Mouse (Mus musculus) thymus, postnatal 10 days (tissue): ENCODE results near the gene Htatip2.

ENCODE experiments used
- DNase-seq, 2 experiments: peaks; one replicate each; pipeline ENCODE4 v3.0.0; 2021; ENCODE audit warnings: low spot score in 2 of 2

Htatip2 gene

GRCm38 (mm10) chr7:49758934-49759571 is at the start of gene Htatip2:
Gene Htatip2 (plus strand): TSS chr7:49759115.
- peak; percentile 60 to 65 for DNase-seq

DNA sequence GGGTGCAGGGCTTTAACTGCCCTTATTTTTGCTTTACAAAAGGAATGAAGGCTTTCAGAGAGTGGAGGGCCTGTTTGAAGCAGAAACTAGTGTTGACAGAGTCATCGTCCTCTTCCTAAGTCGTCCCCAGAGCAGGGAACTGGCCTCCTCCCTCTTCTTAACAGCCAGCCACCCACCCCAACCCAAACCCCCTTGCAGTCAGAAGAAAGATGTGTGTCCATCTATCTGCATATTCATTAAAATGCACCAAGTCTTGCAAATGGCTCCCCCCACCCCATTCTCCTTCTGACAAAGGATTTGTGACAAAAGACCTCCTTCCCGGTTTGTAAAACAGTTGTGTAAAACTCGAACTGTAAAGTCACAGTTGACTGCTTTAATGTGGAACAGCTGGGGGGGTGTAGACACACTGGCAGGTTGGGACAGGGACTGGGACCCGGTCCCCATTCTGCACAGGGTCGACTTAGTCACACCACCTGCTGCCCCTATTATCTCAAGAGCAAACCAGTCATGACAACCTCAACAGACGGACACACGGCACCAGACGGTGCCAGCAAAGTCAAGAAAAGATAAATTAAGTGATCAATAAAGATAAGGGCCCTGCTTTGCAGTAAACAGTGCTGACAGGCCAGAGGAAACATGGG is 49.4 kb upstream of the Htatip2 start:
- DNase-seq: no peak

- DNase-seq: no peak
Observed at GRCm38 (mm10) chr7:49717942-49718733, 40.8 kb upstream of the Htatip2 start.

- no peak for DNase-seq
Observed at GRCm38 (mm10) chr7:49734342-49734741, 24.6 kb upstream of the Htatip2 start.

DNA sequence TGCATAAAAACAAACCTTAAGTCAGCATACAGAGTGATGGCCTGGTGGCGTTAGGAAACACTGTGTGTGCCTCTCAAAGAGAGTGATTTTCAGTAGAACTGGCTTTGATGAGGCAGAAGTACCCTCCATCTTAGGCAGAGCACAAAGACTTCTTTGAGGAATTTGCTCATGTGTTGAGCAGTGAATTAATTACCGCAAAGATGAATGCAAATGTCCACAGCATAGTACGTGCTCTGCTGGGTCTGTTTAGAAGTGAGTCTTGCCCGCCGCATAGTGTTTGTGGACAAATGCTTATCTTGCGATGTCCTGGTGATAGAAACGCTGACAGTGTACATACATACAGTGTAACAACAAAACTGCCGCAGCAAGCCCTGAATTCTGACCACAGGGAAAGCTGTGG is 19.5 kb upstream of the Htatip2 start:
- DNase-seq: no peak

DNA sequence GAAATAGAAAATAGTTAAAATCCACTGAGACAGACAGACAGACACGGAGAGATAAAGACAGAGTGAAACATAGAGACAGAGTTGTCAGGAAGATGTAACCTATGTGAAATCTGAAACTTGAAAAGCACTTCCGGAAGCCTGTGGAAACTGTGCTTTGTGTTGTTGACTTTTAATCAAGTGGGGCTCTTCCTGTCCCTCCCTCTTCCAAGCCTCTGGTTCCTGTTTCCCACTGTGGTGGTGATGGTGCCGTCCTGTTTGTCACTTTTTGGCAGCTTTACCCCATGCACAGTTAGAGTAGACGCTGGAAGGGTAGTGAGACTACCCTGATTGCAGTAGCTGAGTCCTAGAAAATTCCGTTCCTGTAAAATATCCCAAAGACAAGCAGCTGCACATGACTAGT is 17.4 kb upstream of the Htatip2 start:
- no peak for DNase-seq

GRCm38 (mm10) chr7:49741923-49742322 is 17.0 kb upstream of the Htatip2 start:
- DNase-seq: no peak

GRCm38 (mm10) chr7:49751148-49751547 is 7.8 kb upstream of the Htatip2 start:
- peak in 1 of 2 experiments; percentile 31 for DNase-seq

- DNase-seq: peak in 1 of 2 experiments; percentile 44
Observed at GRCm38 (mm10) chr7:49752730-49753506, 6.0 kb upstream of the Htatip2 start.

DNA sequence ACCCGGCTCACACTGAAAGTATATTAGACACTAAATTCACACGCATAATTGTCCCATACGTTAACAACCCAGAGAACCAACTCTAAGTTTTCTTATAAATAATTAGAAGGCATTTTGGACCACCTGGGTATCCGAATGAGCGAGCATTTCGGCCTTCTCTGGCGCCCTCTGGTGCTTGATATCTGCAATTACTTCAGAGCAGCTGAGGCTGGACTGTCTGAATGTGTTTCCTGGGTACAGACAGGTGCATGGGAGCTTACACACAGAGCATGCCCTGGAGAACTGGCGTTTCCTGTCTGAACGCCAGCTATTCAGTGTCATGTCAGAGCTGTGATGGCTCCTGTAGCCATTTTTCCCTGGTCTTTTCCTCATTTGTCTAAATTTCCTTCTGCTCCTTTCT is 4.1 kb upstream of the Htatip2 start:
- DNase-seq: peak; percentile 47 to 69

DNA sequence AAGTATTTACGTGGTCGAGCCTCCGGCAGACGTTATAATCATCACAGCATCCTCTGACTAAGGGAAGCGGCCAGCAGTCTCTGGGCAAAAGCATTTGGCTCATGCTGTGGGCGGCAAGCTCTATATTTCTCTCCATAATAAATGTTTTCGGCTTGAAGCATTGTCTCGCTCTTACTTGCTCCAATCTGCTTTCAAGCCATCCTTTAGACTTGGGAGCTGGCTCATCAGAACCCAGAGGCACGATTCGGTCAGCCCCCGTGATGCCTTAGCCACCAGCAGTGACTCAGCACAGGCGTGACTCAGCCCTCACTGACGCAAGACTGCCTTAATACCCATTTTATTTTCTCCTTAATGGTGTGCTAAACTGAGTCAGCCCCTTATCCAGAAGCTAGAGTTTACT is 3.7 kb downstream of the Htatip2 start:
- no peak for DNase-seq

DNA sequence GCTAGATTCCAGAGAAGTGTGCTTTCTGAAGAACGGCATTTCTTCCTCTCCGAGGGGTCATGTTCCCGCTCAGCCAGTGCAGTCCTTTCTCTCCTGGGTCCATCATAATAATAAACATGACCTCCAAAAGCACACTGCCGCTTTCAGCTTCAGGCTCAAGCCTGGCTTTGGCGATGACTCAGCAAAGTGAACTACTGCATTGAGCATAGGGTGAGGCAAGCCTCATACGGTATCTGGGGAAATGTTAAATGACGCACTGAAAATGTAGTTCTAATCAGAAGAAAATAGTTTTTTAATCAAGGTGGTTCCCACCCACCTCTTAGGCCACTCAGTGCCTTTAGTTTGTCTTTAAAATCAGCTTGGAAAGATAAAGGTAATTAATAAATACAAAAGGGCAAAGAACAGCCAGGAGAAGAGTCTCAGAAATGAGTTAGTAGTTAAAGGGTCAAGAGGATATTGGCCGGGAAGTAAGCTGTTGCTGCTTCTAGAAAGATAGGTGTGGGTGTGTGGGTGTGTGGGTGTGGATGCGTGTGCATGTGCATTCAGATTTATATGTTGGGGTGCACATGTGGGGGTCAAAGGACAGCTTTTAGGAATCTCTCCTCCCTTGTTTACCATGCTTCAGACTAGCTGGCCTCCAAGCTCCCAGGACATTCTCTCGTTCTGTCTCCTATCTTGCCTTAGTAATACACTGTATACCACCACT is 5.2 kb downstream of the Htatip2 start:
- no peak for DNase-seq

- DNase-seq: no peak
Observed at GRCm38 (mm10) chr7:49766166-49766565, 7.3 kb downstream of the Htatip2 start.

- DNase-seq: no peak
Observed at GRCm38 (mm10) chr7:49768509-49768908, 9.6 kb downstream of the Htatip2 start.

- no peak for DNase-seq
Observed at GRCm38 (mm10) chr7:49774396-49774795, 15.5 kb downstream of the Htatip2 start.

GRCm38 (mm10) chr7:49777585-49777984 is 18.7 kb downstream of the Htatip2 start:
- no peak for DNase-seq

DNA sequence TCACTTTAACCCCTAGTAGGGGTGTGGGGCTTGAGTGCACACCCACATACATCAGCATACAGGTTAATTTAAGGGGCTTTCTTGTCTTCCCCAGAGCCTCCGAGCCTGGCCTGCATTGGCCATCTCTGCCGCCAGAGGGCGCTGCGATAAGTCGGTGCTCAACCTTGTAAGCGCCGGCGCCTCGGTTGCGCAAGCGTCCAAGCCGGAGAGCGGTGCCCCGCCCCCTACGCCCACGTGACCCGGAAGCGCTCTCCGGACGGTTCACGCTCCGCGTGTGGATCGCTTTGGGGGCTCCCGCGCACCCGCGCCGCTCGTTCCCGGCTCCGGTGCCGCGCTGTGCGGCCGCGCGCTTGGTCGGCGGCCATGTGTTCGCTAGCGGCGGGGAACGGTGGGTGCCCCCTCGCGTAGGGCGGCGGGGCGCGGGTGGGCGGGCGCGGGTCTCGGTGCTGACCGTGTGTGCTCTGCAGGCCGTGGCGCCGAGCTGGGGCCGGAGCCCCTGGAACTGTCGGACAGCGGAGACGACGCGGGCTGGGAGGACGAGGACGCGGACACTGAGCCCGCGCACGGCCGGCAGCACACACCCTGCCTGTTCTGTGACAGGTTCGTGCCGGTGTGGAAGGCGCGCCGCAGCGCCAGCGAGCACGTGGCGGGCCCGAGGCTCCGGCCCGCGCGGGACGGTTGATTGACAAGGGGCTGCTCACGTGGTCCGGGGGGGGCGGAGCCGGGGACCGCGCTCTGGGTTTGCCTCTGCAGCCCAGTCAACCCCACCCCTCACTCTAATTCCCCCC is 19.4 kb downstream of the Htatip2 start, which contains the start of gene Prmt3:
Gene Prmt3 (plus strand): TSS at position 233 of the 788 bp plus-strand sequence.
- DNase-seq: peak; percentile 97 to 100

DNA sequence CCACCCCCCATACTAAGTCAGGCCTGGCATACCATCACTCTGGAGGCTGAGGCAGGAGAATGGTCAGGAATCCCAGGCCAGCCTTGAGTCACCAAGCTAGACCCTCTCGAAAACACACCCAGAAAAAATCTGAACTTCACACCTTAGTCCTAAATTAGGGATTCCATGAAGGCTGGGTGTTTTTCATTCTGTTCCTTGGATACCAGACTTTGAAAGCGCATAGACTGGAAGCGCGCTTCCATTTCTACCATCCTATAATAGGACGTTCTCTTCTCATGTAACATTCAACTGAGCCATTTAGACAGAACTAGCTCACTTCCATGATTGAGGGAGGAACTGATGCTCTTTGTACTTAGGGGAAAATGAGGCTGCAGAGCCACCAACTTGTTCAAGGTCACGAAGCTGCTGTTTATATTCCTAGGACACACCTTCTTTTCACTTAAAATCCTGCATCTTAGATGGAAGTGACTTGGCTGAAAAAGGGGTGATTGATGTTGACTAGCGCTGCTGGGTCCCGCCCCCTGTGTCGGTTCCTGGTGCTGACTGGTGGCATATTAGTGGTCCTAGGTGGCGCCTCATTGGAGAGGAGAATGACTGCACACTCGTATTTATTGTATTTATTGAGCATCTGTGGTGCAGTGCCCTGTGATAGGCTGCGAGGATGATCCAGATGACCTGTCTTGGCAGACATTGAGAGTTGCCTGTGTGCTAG is 20.1 kb downstream of the Htatip2 start:
- no peak for DNase-seq

DNA sequence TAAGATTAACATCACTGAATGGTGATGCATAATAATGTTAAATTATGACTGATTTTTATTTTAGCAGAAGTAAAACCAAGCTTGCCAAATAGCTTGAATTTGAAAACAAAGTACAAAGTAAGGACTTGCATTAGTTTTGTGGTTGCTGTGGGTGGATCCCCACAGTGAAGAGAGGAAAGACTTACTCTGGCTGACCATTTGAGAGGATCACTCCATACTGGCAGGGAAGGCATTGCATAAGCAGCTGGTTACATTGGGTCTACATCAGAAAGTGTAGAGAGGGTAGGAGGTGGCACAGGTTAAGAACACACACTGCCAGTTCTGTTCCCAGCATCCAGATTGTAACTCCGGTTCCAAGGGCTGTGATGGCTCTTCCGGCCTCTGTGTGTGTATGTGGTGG is 24.1 kb downstream of the Htatip2 start:
- no peak for DNase-seq

DNA sequence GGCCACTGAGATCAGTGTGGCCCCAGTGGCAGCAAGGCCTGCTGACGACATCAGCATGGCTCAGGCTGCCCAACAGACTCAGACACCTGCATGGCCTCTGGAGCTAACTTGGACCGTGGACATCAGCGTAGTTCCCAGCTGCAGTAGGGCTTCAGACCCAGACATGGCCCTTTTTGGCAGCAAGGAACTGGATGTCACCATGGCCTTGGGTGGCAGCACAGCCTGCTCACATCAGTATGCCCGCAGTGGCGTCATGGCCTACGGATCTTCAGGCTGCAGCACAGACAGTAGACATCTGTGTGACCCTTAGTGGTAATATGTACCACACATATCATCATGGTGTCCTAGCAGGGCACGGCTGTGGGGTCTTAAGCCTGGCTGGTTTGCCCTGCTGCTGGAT is 26.2 kb downstream of the Htatip2 start:
- DNase-seq: no peak
